Mouse (Mus musculus) spleen, adult 18-20 months (tissue): Measurements from ENCODE around the gene Nkd1.
A peak's percentile ranks its signal among the peaks of the same experiment; 100 is the strongest.

Source experiments
- DNase-seq, 2 experiments: peaks; one replicate each; pipeline ENCODE4 v3.0.0; 2022; ENCODE audit warnings: mixed read lengths in 2 of 2

The Nkd1 gene

GRCm38 (mm10) chr8:88577666-88578065, 56.5 kb downstream of the Nkd1 start:
- no peak for DNase-seq

- DNase-seq: no peak
Observed at GRCm38 (mm10) chr8:88578413-88579175, 57.4 kb downstream of the Nkd1 start.

GRCm38 (mm10) chr8:88579246-88579645, 58.1 kb downstream of the Nkd1 start:
- no peak for DNase-seq

GRCm38 (mm10) chr8:88579668-88580330, 58.6 kb downstream of the Nkd1 start:
- no peak for DNase-seq

- DNase-seq: peak in 1 of 2 experiments; percentile 20
Observed at GRCm38 (mm10) chr8:88580785-88581184, 59.6 kb downstream of the Nkd1 start.

- no peak for DNase-seq
Observed at GRCm38 (mm10) chr8:88583863-88584262, 62.7 kb downstream of the Nkd1 start.

- no peak for DNase-seq
Observed at GRCm38 (mm10) chr8:88588205-88588889, 67.2 kb downstream of the Nkd1 start.

GRCm38 (mm10) chr8:88590226-88590625, 69.1 kb downstream of the Nkd1 start:
- DNase-seq: no peak

- DNase-seq: no peak
Observed at GRCm38 (mm10) chr8:88593947-88594346, 72.8 kb downstream of the Nkd1 start.

- DNase-seq: no peak
Observed at GRCm38 (mm10) chr8:88596042-88596441, 74.9 kb downstream of the Nkd1 start.

GRCm38 (mm10) chr8:88598578-88598977, 77.4 kb downstream of the Nkd1 start:
- DNase-seq: no peak

- no peak for DNase-seq
Observed at GRCm38 (mm10) chr8:88599491-88599890, 78.3 kb downstream of the Nkd1 start.

GRCm38 (mm10) chr8:88603446-88603989, 82.4 kb downstream of the Nkd1 start:
- no peak for DNase-seq

- no peak for DNase-seq
Observed at GRCm38 (mm10) chr8:88604065-88605038, 83.2 kb downstream of the Nkd1 start.

- DNase-seq: no peak
Observed at GRCm38 (mm10) chr8:88605361-88606040, 84.3 kb downstream of the Nkd1 start.

GRCm38 (mm10) chr8:88609036-88609435, 87.9 kb downstream of the Nkd1 start:
- no peak for DNase-seq

- DNase-seq: no peak
Observed at GRCm38 (mm10) chr8:88610271-88610670, 89.1 kb downstream of the Nkd1 start.

- DNase-seq: no peak
Observed at GRCm38 (mm10) chr8:88614981-88615380, 93.8 kb downstream of the Nkd1 start.

- no peak for DNase-seq
Observed at GRCm38 (mm10) chr8:88618612-88619011, 97.5 kb downstream of the Nkd1 start.

- no peak for DNase-seq
Observed at GRCm38 (mm10) chr8:88619513-88619912, 98.4 kb downstream of the Nkd1 start.

GRCm38 (mm10) chr8:88620931-88621330, 99.8 kb downstream of the Nkd1 start:
- DNase-seq: no peak

GRCm38 (mm10) chr8:88621408-88621807, 100.3 kb downstream of the Nkd1 start:
- peak; percentile 41 to 70 for DNase-seq
